ENCODE assay signal across 23 mouse cellular contexts in genomic region chr4:99511993-99512392, GRCm38 (mm10).
DNase-seq lines count a peak whose midpoint lies in the region; ATAC-seq lines count a peak whose summit lies in the region.
"Had no signal": no experiment of that assay in that cellular context is flagged by ENCODE, and none has a peak within 500 bp of the region (broad histone marks: within the 10 kb centered on the region; RNA-seq: fewer than 3 reads in every experiment).

No protein-coding gene starts in this region.

- H3K4me2 ChIP-seq in embryonic facial prominence, embryonic 14.5 days (ENCODE audit: low read depth, low read length): no peak overlapping the region
- no peak overlapping the region for H3K4me2 ChIP-seq in midbrain, embryonic 13.5 days (replicated peaks)
- no peak overlapping the region for H3K4me2 ChIP-seq in midbrain, embryonic 11.5 days
- H3K4me2 ChIP-seq: embryonic facial prominence, embryonic 13.5 days; forebrain, embryonic 13.5 days; hindbrain, embryonic 15.5 days had no signal

- H3K4me1 ChIP-seq in embryonic facial prominence, embryonic 14.5 days (ENCODE audit: control insufficient read depth, insufficient read depth, low read length): no peaks in the 10 kb centered on the region
- H3K4me1 ChIP-seq in embryonic facial prominence, embryonic 10.5 days: no peaks in the 10 kb centered on the region
- H3K4me1 ChIP-seq in midbrain, embryonic 13.5 days (replicated peaks): peaks cover 7% of the 10 kb centered on the region
- H3K4me1 ChIP-seq in midbrain, embryonic 11.5 days (ENCODE audit: control insufficient read depth, insufficient read depth, low read length): peaks cover 4% of the 10 kb centered on the region; the same call in 1 of the 2 replicates
- H3K4me1 ChIP-seq: embryonic facial prominence, embryonic 13.5 days; forebrain, embryonic 13.5 days had no signal

- peak; percentile 4 for DNase-seq in embryonic facial prominence, embryonic 14.5 days (ENCODE audit: low spot score)
- DNase-seq in embryonic facial prominence, embryonic 10.5 days (ENCODE audit: low spot score): no peak
- no peak for DNase-seq in midbrain, embryonic 11.5 days (ENCODE audit: low spot score, missing footprints)
- DNase-seq in brain, adult 2 months (ENCODE audit: low read depth, low spot score): peak; percentile 20
- peak; percentile 44 for DNase-seq in mesoderm, embryonic 11.5 days (ENCODE audit: low read depth, low spot score)
- no peak for DNase-seq in testis, postnatal 10 days (ENCODE audit: low spot score)
- DNase-seq: adrenal gland, postnatal 14 days; cerebellum, adult 8-10 months; cerebellum, postnatal 25 days; gastrocnemius, adult 2 months; gastrocnemius, postnatal 25 days; heart, postnatal 10 days; heart, postnatal 4 days had no signal

- no peaks in the 10 kb centered on the region for H3K36me3 ChIP-seq in embryonic facial prominence, embryonic 14.5 days (ENCODE audit: control insufficient read depth, insufficient read depth, low read length)
- H3K36me3 ChIP-seq in embryonic facial prominence, embryonic 10.5 days (replicated peaks): no peaks in the 10 kb centered on the region
- H3K36me3 ChIP-seq in midbrain, embryonic 13.5 days: no peaks in the 10 kb centered on the region
- H3K36me3 ChIP-seq in midbrain, embryonic 11.5 days (ENCODE audit: control insufficient read depth, insufficient read depth, low read length): no peaks in the 10 kb centered on the region
- H3K36me3 ChIP-seq: embryonic facial prominence, embryonic 13.5 days; hindbrain, embryonic 15.5 days had no signal

- no peak overlapping the region for H3K4me3 ChIP-seq in embryonic facial prominence, embryonic 14.5 days (ENCODE audit: low read depth, low read length)
- no peak overlapping the region for H3K4me3 ChIP-seq in embryonic facial prominence, embryonic 10.5 days
- no peak overlapping the region for H3K4me3 ChIP-seq in midbrain, embryonic 13.5 days (replicated peaks)
- H3K4me3 ChIP-seq in midbrain, embryonic 11.5 days (ENCODE audit: low read depth, low read length): no peak overlapping the region
- H3K4me3 ChIP-seq: embryonic facial prominence, embryonic 13.5 days; forebrain, embryonic 13.5 days; gastrocnemius, adult 2 months; hindbrain, embryonic 15.5 days had no signal

- no peak overlapping the region for H3K27ac ChIP-seq in embryonic facial prominence, embryonic 14.5 days (replicated peaks; ENCODE audit: low read depth, low read length)
- H3K27ac ChIP-seq in embryonic facial prominence, embryonic 10.5 days (replicated peaks): no peak overlapping the region
- H3K27ac ChIP-seq in midbrain, embryonic 13.5 days: no peak overlapping the region
- H3K27ac ChIP-seq in midbrain, embryonic 11.5 days (ENCODE audit: low read depth, low read length): no peak overlapping the region
- H3K27ac ChIP-seq: embryonic facial prominence, embryonic 13.5 days; forebrain, embryonic 13.5 days; gastrocnemius, adult 2 months; hindbrain, embryonic 15.5 days had no signal

- 19% methylated on average over 6 of the region's 6 CpGs for WGBS in embryonic facial prominence, embryonic 14.5 days
- 34% methylated on average over 6 of the region's 6 CpGs for WGBS in embryonic facial prominence, embryonic 10.5 days
- WGBS in midbrain, embryonic 13.5 days: 28% methylated on average over 6 of the region's 6 CpGs
- WGBS in midbrain, embryonic 11.5 days: 43% methylated on average over 6 of the region's 6 CpGs

- H3K27me3 ChIP-seq in embryonic facial prominence, embryonic 14.5 days (replicated peaks; ENCODE audit: control insufficient read depth, insufficient read depth, low read length): no peaks in the 10 kb centered on the region
- H3K27me3 ChIP-seq in embryonic facial prominence, embryonic 10.5 days (replicated peaks; ENCODE audit: low read depth, poor library complexity, severe bottlenecking): no peaks in the 10 kb centered on the region; the same call in 1 of the 2 replicates
- no peaks in the 10 kb centered on the region for H3K27me3 ChIP-seq in midbrain, embryonic 13.5 days
- H3K27me3 ChIP-seq in midbrain, embryonic 11.5 days (ENCODE audit: control insufficient read depth, insufficient read depth, low read length): no peaks in the 10 kb centered on the region
- H3K27me3 ChIP-seq: CH12.LX; embryonic facial prominence, embryonic 13.5 days; forebrain, embryonic 13.5 days; Patski had no signal

- ATAC-seq in embryonic facial prominence, embryonic 14.5 days (ENCODE audit: low read depth): no peak
- 0 out of 2 replicates have a peak, but pooled peaks have one; percentile 43 for ATAC-seq in midbrain, embryonic 13.5 days
- no peak for ATAC-seq in midbrain, embryonic 11.5 days (ENCODE audit: low FRiP score)
- ATAC-seq in megakaryocyte, adult 5-6 weeks (ENCODE audit: poor library complexity, severe bottlenecking): no peak
- ATAC-seq: activated CD4-positive, CD25-positive, alpha-beta regulatory T cell, adult 4 months; forebrain, embryonic 13.5 days; inflammation-experienced regulatory T-cells, adult 6 months; intestine, postnatal 0 days; Patski had no signal

- H3K9ac ChIP-seq in embryonic facial prominence, embryonic 14.5 days (ENCODE audit: low read depth, low read length): no peak overlapping the region
- H3K9ac ChIP-seq in midbrain, embryonic 13.5 days (replicated peaks): no peak overlapping the region
- no peak overlapping the region for H3K9ac ChIP-seq in midbrain, embryonic 11.5 days (ENCODE audit: low read length)
- H3K9ac ChIP-seq: embryonic facial prominence, embryonic 13.5 days; forebrain, embryonic 13.5 days; hindbrain, embryonic 15.5 days had no signal

- no peaks in the 10 kb centered on the region for H3K9me3 ChIP-seq in embryonic facial prominence, embryonic 14.5 days (ENCODE audit: control insufficient read depth, low read length)
- no peaks in the 10 kb centered on the region for H3K9me3 ChIP-seq in embryonic facial prominence, embryonic 10.5 days
- H3K9me3 ChIP-seq in midbrain, embryonic 13.5 days: 0 out of 2 replicates have a peak, but pooled peaks cover 4% of the 10 kb centered on the region
- H3K9me3 ChIP-seq in midbrain, embryonic 11.5 days (ENCODE audit: control insufficient read depth, low read length): no peaks in the 10 kb centered on the region
- H3K9me3 ChIP-seq: embryonic facial prominence, embryonic 13.5 days; forebrain, embryonic 13.5 days; hindbrain, embryonic 15.5 days had no signal

Comparison
In these comparisons a context has a peak if more than half of its experiments do, and no peak if none do; other contexts are left out.
1. DNase-seq: peak in embryonic facial prominence, embryonic 14.5 days (single experiment), brain, adult 2 months (single experiment) and mesoderm, embryonic 11.5 days (single experiment); none in embryonic facial prominence, embryonic 10.5 days (single experiment), midbrain, embryonic 11.5 days (single experiment) and testis, postnatal 10 days (single experiment).